Mouse (Mus musculus) testis, adult 2 months (tissue): ENCODE data around the gene Aig1. TPM values are rescaled to one million over a fixed set of nuclear protein-coding genes. Genes with fewer than 3 reads are reported as not detected.

Source experiments
- H3K27ac ChIP-seq: fragments of 200-500 bp; 2 replicates; pipeline ENCODE4 v1.5.1; 2012; ENCODE audit warnings: low read depth, low read length; ENCODE audit not compliant: control insufficient read depth, insufficient read depth
- H3K27me3 ChIP-seq: fragments of 200-500 bp; 2 replicates; pipeline ENCODE4 v1.6.1; 2012; ENCODE audit warnings: mild to moderate bottlenecking, low read length, moderate library complexity; ENCODE audit not compliant: control insufficient read depth, insufficient read depth
- H3K36me3 ChIP-seq: fragments of 200-500 bp; 2 replicates; pipeline ENCODE4 v1.6.1; 2012; ENCODE audit warnings: mild to moderate bottlenecking, low read length; ENCODE audit not compliant: control insufficient read depth, insufficient read depth
- H3K4me1 ChIP-seq: fragments of 200-500 bp; 2 replicates; pipeline ENCODE4 v1.6.1; 2012; ENCODE audit warnings: low read length; ENCODE audit not compliant: control insufficient read depth, insufficient read depth
- H3K4me3 ChIP-seq: fragments of 200-500 bp; 2 replicates; pipeline ENCODE4 v1.5.1; 2012; ENCODE audit warnings: low read depth, mild to moderate bottlenecking, low read length, moderate library complexity, mixed read lengths; ENCODE audit not compliant: control insufficient read depth
- CTCF ChIP-seq: fragments of 200-500 bp; IDR thresholded peaks from 2 replicates; pipeline ENCODE4 v1.5.1; 2012; ENCODE audit warnings: low read depth, mild to moderate bottlenecking, inconsistent platforms, low read length, moderate library complexity; ENCODE audit not compliant: control insufficient read depth, insufficient read depth, insufficient replicate concordance
- POLR2A ChIP-seq: fragments of 200-500 bp; IDR thresholded peaks from 2 replicates; pipeline ENCODE4 v1.6.1; 2012; ENCODE audit warnings: low read depth, mild to moderate bottlenecking, inconsistent platforms, low read length, moderate library complexity; ENCODE audit not compliant: control insufficient read depth
- polyA plus RNA-seq: library from polyadenylated mRNA; depleted of rRNA; stranded (reverse); fragments of >200 nt; gene quantifications from 2 replicates; pipeline ENCODE4 v1.2.3, GENCODE M21; 2012

Aig1 gene
- polyA plus RNA-seq, 1 experiment, result 2.4 TPM

- no peak for TF ChIP-seq CTCF
- TF ChIP-seq POLR2A, result no peak
- no peak overlapping the region for H3K27ac ChIP-seq
Measured at GRCm38 (mm10) chr10:13702043-13702442, 166.7 kb downstream of the Aig1 start.

GRCm38 (mm10) chr10:13696326-13696725, 172.5 kb downstream of the Aig1 start:
- TF ChIP-seq CTCF, result no peak
- no peak for TF ChIP-seq POLR2A
- no peaks in the 10 kb centered on the region for H3K36me3 ChIP-seq
- H3K27ac ChIP-seq, result no peak overlapping the region
- no peak overlapping the region for H3K4me3 ChIP-seq
- H3K4me1 ChIP-seq, result no peaks in the 10 kb centered on the region
- H3K27me3 ChIP-seq, result no peaks in the 10 kb centered on the region

More at GRCm38 (mm10) chr10:13702043-13702442, 166.7 kb downstream of the Aig1 start:
- Histone ChIP-seq H3K4me3 (no peak overlapping the region), H3K4me1 (no peaks in the 10 kb centered on the region), H3K27me3 (no peaks in the 10 kb centered on the region), H3K36me3 (no peaks in the 10 kb centered on the region)

GRCm38 (mm10) chr10:13693276-13693675, 175.5 kb downstream of the Aig1 start:
- no peak overlapping the region for H3K27ac ChIP-seq
- no peak overlapping the region; the same call in 1 of the 2 replicates for H3K4me3 ChIP-seq
- TF ChIP-seq POLR2A (no peak), CTCF (no peak)
- H3K36me3 ChIP-seq, result no peaks in the 10 kb centered on the region
- H3K27me3 ChIP-seq, result no peaks in the 10 kb centered on the region
- H3K4me1 ChIP-seq, result no peaks in the 10 kb centered on the region

DNA sequence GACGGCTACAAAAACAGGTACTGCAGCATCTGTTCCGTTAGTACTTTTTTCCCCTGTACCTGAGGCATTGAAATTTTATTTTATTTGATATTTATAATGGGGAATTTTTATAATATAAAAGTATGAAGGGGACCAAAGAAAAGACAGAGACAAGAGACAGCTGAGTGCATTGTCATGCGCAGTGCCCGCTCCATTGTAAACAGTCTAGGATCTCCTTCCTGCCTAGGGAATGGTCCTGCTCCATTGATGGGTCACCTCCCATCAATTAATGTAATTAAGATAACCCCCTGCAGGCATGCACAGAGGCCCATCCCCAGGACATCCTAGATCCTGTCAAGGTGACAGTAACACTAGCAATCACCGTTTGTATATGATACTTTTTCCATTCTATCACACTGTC, 178.0 kb downstream of the Aig1 start:
- no peak overlapping the region for H3K4me3 ChIP-seq
- H3K27me3 ChIP-seq, result no peaks in the 10 kb centered on the region
- TF ChIP-seq POLR2A (no peak), CTCF (no peak)
- no peak overlapping the region for H3K27ac ChIP-seq
- no peaks in the 10 kb centered on the region for H3K4me1 ChIP-seq
- no peaks in the 10 kb centered on the region for H3K36me3 ChIP-seq

DNA sequence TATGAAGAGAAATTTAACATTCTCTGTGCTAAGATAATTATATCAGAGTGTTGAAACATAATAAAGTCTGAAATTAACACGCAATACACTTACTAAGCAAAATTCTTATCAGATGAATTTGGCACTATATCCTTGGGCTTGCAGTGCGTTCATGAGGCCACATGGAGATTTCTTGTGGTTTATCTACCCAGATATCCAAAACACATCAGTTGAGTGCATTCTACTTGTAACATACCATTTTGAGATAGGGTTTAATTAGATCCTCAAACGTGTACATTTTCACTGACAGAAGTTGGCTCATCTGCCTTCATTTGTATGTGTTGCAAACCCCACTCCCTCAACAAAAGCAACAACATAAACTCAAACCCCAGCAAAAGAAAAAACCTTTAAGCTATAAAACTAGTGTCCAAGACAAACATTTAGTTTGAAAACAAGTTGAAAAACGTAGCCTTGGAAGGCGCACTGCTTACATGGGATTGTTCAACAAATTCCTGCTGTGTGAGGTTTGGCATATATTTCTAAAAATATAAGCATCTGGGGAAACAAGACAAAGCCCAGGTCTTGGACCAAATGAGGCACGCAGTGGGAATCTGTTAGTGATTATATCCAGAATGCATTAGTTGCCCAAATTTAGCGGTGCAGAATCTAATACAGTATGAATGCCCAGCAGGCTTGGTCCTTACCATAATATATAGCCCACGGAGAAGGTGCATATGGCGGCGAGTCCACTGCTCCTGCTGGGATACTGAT, 178.8 kb downstream of the Aig1 start:
- H3K27ac ChIP-seq, result no peak overlapping the region
- H3K36me3 ChIP-seq, result no peaks in the 10 kb centered on the region
- no peaks in the 10 kb centered on the region for H3K4me1 ChIP-seq
- no peak overlapping the region for H3K4me3 ChIP-seq
- TF ChIP-seq POLR2A (no peak), CTCF (no peak)
- no peaks in the 10 kb centered on the region for H3K27me3 ChIP-seq

DNA sequence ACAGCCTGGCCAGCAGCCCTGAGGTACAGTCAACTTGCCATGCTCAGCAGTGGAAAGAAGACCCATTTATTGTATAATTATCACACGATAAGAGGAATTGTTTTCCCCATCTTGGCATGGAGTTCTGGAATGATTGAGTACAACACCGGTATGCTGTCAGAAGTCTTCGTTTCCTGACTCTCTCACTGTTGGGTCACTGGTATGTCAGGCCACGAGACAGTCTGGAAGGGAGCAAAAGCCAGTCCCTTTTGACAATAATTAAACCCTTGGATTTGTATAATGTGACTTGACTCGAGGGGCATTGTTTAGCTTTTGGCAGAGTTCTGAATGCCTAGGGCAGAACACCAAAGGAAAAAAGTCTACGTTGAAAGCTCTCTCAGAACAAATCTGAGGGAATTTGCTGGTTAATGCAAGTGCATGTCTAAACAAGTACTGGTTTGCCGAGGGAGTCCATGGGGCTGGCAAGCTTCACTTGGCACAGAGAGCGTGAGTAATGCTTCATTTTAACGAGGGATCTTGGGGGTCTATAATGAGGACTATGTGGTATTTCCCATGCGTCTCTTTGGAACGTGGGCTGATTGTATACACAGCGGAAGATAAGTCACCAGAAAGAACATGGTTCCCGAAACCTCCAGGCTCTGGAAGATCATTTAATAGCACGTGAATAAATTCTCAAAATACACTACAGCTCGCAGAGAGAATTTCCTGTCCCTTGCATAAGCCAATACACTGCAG, 180.2 kb downstream of the Aig1 start:
- no peaks in the 10 kb centered on the region for H3K4me1 ChIP-seq
- TF ChIP-seq POLR2A (no peak), CTCF (no peak)
- H3K27ac ChIP-seq, result no peak overlapping the region
- H3K4me3 ChIP-seq, result no peak overlapping the region
- H3K36me3 ChIP-seq, result no peaks in the 10 kb centered on the region
- H3K27me3 ChIP-seq, result no peaks in the 10 kb centered on the region

- H3K4me3 ChIP-seq, result no peak overlapping the region
- no peaks in the 10 kb centered on the region for H3K27me3 ChIP-seq
- H3K4me1 ChIP-seq, result no peaks in the 10 kb centered on the region
- no peak overlapping the region for H3K27ac ChIP-seq
- no peaks in the 10 kb centered on the region for H3K36me3 ChIP-seq
- TF ChIP-seq POLR2A, result no peak
- TF ChIP-seq CTCF, result no peak
Measured at GRCm38 (mm10) chr10:13687182-13687810, 181.5 kb downstream of the Aig1 start.
